Mouse (Mus musculus) thymus, postnatal 36 days (tissue): Measurements from ENCODE around the gene Gpc6.

Source experiments
- DNase-seq, 2 experiments: peaks; one replicate each; pipeline ENCODE4 v3.0.0; 2022; ENCODE audit warnings: mixed read lengths in 2 of 2

Gpc6 gene

GRCm38 (mm10) chr14:116957154-116957553, 32.0 kb downstream of the Gpc6 start:
- DNase-seq: no peak

DNA sequence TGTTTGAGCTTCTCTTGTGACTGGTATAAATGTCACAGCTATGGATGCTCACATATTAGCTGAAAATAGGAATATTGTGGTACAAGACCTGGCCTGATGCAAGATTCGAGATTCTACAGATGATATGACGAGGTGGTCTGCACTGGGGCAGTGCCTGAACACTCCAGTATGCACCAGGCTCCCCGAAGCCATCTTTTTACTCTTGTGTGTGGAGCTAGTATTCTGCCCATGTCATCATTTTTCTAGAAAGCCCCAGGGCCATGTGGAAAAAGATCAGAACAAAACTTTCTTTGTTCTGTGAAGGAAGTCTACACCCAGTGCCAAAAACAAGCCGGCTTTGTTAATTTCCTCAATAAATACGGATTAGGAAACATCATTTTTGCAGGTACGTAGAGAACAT, 39.7 kb downstream of the Gpc6 start:
- DNase-seq: no peak

DNA sequence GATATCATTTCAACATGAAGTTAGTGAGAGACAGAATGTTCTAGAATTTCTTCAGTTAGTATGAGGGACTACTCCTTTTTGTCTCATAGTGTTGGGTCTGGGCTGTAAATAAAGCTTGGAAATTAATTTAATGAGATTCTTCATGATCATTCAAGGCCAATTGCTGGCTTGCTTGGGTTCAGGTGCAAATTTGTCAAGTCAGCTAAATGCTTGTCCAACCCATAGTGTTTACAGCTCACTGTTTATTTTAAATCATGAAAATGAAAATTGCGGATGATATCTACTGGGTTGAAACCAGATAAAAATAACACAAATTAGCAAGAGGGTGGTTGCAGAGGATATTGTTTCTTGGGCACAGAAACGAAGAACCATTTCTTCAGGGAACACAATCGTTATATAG, 49.6 kb downstream of the Gpc6 start:
- no peak for DNase-seq

DNA sequence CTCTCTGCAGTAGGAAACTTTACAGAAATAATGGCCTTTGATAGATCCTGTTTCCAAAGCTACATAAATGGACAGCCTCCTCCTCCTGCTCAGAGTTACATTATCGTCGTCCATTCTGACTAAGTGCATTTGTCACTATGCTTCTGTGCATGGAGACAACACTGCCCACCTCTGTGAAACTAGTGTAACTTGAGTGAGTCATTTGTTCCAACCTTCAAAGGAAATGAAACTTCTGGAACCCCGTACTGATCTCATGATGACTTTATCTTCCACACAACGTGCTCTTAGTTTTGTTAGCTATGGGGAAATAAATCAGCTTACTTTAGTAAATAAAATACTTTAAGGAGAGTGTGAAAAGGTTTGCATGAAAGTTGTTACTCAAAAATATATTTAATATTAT, 50.1 kb downstream of the Gpc6 start:
- DNase-seq: no peak

GRCm38 (mm10) chr14:116977259-116977658, 52.1 kb downstream of the Gpc6 start:
- DNase-seq: no peak

- no peak for DNase-seq
Measured at GRCm38 (mm10) chr14:116979714-116980382, 54.7 kb downstream of the Gpc6 start.

DNA sequence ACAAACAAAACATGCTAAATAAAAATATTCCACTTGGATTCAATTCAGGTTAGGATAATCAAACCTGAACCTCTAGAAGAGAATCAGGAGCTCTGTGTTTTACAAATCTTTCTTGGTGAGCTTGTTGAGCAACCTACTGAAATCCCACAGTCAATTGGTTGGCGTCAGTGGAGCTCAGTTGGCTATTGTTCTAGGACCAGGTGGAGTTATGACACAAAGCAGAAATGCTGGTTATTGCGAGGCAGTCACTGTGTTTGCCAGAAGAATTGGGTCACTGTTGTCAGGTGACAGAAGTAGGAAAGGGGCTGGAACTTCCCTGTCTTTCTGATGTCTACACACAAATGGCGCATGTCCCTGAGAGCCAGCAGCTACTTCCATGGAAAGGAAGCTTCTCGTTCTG, 56.6 kb downstream of the Gpc6 start:
- no peak for DNase-seq

DNA sequence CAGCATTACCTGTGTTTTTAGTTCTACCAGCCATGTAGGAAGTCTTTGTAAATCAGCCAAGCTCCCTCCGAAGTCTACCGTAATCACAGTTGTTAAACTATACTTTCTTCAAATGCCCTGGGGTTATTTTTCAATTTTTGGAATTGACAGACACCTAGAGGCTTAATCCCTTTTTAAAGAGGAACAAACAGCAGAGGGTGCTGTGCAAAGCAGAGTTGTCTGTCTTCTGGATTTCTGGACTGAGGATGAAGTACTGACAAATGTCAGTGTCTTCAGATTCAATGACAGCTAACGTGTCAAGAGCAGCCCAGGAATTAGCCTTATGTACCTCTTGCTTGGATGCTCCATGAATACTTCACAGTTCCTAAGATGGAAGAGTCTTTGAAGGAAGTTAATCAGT, 62.2 kb downstream of the Gpc6 start:
- DNase-seq: no peak

GRCm38 (mm10) chr14:117000376-117000775, 75.3 kb downstream of the Gpc6 start:
- DNase-seq: no peak

DNA sequence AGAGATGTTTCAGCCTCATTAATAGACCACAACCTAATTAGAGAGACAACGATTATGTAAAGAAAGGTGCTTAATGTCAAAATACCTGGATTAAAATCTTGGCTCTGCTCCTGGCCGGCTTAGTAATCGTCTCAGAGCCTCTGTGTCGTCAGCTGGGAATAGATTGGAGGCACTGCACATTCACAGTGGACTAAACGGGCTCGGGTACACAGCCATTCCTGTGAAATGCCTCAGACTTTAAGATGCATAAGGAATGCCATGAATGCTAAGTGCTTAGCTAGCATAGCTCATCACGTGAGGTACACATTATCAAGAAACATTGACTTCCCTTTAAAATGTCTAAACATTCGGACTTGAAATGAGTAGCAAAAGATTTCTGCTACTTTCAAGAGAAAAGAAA, 77.2 kb downstream of the Gpc6 start:
- DNase-seq: no peak

GRCm38 (mm10) chr14:117008781-117009180, 83.7 kb downstream of the Gpc6 start:
- no peak for DNase-seq

GRCm38 (mm10) chr14:117012969-117013368, 87.9 kb downstream of the Gpc6 start:
- DNase-seq: no peak

- no peak for DNase-seq
Measured at GRCm38 (mm10) chr14:117013554-117014117, 88.5 kb downstream of the Gpc6 start.

DNA sequence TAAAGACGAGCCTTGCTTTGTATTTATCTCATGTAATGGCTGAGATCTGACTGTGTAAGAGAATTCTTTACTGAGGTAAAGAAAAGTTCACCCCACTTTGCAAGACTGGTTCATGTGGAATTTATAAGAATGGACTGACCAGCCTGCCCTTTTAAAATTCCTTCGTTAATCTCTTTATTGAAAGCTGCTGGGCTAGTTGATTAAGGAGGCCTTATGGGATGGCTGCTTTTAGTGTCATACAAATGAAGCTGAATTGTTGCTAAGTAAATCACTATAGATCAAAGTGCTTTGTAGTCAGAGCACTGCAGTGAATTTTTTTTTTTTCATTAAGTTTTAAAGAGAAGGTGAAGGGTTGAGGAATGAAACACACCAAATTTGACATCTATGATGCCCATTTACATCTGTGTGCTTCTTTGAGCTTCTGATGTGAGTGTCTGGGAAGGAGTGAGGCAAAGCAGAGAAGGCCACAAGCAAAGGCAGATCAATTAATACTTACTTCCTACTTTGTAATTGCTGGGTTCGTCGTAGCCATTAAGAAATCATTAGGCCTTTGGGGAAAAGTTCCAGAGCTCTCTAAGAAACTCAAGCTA, 90.3 kb downstream of the Gpc6 start:
- no peak for DNase-seq

- DNase-seq: no peak
Measured at GRCm38 (mm10) chr14:117022180-117022799, 97.2 kb downstream of the Gpc6 start.

DNA sequence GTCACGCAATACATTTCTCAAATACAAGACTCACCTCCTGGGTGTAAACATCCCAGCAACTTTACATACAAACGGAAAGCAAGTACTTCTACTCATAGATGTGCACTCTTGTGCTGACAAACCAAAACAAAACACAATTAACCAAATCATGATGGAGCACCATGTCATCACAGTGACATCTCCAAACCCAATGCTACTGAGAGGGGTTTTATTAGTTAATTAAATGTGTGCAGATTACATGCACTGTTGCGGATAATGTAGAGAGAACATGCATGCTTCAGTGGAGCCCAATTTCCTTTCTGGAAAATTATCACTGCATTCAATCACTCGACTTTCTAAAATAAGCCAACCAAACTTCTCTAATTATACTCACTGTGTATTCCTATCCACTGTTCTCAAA, 109.0 kb downstream of the Gpc6 start:
- DNase-seq: no peak

DNA sequence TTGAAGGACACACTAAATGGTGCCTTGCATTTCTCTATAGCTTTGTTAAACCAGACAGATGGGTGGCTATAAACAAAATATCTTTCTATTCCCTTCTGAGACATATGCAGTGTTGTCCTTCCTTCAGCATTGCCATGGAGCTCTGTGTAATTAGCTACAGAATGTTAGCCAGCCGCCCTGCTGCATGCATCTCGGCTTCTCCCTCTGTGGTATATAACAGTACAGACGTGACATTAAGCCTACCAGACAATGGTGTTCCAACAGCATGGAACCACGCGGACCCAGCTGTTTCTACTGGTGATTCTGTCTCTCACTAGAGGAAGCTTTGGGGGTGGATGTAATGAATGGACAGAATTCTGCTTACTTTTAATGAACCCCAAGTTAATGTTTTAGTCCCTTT, 115.9 kb downstream of the Gpc6 start:
- no peak for DNase-seq

DNA sequence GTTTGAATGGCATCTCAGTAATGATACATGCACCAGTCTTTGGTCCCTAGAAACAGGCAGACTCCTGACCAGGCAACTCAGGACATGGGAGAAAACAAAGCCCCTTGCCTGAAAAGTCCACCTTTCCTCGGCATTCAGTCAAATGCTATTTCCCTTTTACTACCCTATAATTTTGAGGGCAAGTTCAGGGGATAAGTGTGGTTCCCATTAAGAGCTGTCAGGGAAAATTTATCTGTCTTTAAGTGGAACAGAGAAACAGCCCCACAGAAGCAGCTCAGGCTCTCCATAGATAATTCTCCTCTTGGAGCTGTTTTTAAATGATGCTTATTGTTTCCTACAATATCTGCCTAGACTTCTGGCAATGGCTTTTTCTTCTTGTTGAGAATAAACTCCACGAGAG, 123.8 kb downstream of the Gpc6 start:
- DNase-seq: no peak

GRCm38 (mm10) chr14:117050877-117051276, 125.8 kb downstream of the Gpc6 start:
- no peak for DNase-seq

- no peak for DNase-seq
Measured at GRCm38 (mm10) chr14:117053361-117053760, 128.2 kb downstream of the Gpc6 start.

DNA sequence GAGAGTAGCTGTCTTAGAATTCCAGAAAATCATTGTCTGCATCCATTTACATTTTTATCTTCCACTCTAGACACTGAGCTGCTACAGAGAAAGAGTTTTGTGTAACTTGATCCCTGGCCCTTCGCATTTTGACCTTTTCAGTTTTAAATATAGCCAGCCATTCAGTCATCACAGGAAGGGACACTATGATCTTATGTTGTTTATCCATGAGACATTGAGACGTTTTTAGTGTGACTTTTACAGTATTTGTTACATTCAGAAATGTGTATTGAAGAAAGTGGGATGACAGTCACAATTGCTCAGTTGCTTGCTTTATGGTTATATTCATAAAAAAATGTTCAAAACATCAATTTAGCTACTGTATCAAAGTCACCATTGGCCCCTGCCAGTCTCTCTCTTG, 130.0 kb downstream of the Gpc6 start:
- no peak for DNase-seq

DNA sequence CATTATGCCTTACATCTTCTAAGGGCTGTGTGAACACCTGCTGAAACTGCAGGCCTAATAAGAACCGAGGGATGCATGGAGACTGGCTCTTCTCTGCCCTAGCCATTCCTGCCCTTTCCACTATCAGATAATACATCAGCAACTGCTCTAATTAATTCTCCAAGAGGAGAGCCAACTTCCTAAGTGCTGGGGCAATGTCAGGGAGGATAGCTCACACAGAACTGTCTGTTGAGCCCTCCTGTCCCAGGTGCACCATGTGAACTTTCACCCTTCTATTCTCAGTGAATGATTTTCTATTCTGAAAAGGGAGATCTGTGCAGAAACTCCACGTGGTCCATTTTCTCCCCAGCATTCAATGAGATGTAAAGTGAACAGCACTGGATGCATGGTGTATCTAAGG, 136.0 kb downstream of the Gpc6 start:
- DNase-seq: no peak

GRCm38 (mm10) chr14:117061527-117061926, 136.4 kb downstream of the Gpc6 start:
- no peak for DNase-seq

GRCm38 (mm10) chr14:117068179-117068578, 143.1 kb downstream of the Gpc6 start:
- DNase-seq: no peak
